Mouse (Mus musculus): ENCODE measurements around the gene Nek1.

GRCm38 (mm10) chr8:61075059-61075458 is 82.1 kb downstream of the Nek1 start:
- no peak for TF ChIP-seq FOSL1 (IDR thresholded peaks at IDR 0.05; ENCODE audit: insufficient read depth, low read length, poor library complexity, severe bottlenecking)
- no peak for TF ChIP-seq CTCF (IDR thresholded peaks at IDR 0.05; ENCODE audit: control insufficient read depth, insufficient read depth, insufficient read length)
- TF ChIP-seq MYOD1 (IDR thresholded peaks at IDR 0.05; ENCODE audit: control insufficient read depth, insufficient read length, low read depth): no peak
- no peak for TF ChIP-seq USF1 (IDR thresholded peaks at IDR 0.05; ENCODE audit: low read depth)
- no peak for TF ChIP-seq MYOG (IDR thresholded peaks at IDR 0.05; ENCODE audit: control insufficient read depth, extremely low read depth, insufficient read length)
- no peak for TF ChIP-seq CEBPB (IDR thresholded peaks at IDR 0.05; ENCODE audit: low read depth)
- no peak for TF ChIP-seq MAX (IDR thresholded peaks at IDR 0.05)
